Mouse (Mus musculus): ENCODE data around the gene Cdh26. TPM values are rescaled to one million over a fixed set of nuclear protein-coding genes. Genes with fewer than 3 reads are reported as not detected.

Cdh26 gene
- polyA plus RNA-seq, 2 experiments from 2014 or later: not detected

DNA sequence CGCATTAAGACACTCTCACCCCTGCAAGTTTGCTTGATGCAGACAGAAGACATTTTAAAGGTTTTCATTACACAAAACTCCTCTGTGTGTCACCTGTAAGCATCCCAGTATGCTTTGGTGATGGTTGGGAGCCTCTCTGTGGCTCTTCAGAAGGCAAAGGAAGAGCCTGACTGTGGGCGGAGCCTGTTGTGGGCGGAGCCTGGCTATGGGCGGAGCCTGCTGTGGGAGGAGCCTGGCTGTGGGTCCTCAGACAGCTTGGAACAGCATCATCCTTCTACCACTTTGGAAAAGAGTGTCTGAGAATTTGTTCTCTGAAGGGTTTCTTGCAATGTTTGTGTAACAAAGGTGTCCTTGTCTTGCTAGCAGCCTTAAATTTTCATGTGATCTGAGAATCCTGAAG, 82.7 kb downstream of the Cdh26 start:
- ATAC-seq: no peak

DNA sequence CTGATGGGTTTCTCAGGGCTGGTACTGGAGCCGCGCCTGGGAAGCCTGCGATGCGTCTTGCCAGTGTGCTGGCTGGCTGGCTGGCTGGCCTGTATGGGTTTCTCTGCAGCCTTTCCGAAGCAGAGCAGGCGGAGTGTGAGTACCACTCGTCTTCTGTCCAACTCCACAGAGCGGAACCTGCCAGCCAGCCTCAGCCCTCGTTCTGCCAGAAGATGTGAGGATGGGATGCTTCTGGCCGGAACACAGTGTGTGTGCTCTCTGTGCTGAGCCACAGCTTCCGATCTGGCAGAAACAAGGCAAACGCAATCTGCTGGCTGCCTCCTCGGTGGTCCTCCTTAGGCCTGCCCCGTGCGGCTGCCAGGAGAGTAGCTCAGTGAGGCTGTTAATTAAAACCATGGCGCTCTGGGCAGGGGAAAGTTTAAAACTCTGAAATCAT, 83.3 kb downstream of the Cdh26 start:
- ATAC-seq: no peak

DNA sequence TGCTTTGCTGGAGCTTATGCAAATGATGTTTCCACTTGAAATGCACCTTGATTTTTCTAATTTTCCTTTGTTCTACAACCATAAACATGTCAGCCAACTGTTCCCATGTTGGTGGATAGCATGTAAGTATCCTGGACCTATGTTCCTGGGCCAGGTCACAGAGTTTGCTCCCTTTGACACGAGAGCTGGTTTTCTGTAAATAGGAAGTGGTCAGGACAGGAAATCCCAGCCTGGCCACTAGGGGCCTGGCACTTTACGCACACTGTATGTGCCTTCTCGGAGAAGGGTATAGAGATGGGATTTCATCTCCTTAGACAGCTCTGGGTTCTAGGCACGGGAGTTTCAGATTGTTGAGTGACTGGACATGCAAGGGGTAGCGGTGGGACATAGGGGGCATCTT, 86.1 kb downstream of the Cdh26 start:
- no peak for ATAC-seq

DNA sequence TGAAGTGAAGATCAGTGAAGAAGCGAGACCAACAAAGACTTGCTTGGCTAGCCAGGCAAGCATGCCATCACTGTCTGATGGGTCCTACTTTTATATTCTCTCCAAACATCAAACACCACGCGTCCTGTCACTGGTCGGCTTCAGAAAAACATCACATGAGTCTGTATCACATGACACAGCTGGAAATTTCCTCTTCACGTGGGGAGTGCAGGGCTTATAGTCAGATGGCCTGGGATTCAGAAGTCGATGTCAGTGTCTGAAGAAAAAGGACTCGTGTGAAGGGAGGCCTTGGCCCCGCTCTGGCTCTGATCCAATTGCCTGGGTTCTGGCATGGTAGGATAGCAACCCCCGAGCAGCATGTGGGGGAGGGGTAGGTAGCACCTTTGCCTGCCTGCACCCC, 86.6 kb downstream of the Cdh26 start:
- no peak for ATAC-seq

DNA sequence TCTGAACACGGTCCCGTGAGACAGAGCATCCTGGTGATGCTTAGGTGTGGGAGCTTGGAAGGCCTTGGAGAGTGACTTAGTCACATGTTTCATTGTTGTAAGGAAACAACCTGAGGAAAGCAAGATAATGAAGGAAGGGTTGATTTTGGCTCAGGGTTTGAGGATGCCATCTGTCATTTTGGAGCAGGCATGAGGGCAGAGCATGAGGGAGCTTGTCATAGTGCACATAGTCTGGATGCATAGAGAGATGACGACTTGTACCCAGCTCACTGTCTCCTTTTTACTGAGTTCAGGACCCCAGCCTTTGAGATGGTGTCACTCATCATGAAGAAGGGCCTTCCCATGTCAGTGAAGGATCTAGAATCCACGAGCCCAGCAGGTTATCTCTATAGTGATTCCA, 89.0 kb downstream of the Cdh26 start:
- ATAC-seq: no peak

DNA sequence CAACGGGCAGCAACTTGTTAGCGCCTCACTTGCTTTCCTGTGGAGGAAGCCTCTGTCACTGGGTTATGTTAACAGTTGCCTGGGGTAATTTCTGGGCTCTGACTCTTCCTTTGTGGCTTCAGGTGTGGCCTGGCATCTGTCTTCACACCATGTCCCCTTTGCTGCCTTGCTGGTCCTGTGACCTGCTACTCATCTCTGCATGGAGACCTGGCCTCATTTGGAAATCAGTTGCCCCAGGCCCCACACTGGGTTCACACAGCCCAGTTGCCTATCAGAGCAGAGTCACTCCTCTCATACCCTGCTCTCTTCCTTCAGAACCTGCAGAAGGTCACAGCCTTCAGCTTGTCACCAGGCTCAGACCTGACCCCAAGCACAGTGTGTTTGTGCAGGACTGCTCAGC, 89.9 kb downstream of the Cdh26 start:
- ATAC-seq: no peak

DNA sequence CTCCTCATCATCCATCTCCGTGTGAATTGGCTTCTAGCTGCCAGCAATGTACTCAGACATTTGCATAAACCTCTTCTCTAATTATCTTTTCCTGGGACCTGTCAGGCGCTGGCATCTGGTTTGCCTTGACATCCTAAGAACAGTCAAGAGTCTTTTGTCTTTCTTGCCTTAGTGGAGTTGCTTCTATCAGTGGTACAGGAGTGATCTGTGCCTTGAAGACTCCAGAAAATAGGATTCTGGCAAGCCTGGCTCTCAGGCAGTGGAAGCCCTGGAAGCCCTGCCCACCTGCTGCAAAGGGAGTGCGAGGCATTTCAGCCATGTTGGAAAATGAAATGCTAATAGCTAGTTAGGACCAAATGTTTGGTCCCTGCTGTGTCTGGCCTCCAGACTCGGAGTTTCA, 92.0 kb downstream of the Cdh26 start:
- ATAC-seq: no peak

DNA sequence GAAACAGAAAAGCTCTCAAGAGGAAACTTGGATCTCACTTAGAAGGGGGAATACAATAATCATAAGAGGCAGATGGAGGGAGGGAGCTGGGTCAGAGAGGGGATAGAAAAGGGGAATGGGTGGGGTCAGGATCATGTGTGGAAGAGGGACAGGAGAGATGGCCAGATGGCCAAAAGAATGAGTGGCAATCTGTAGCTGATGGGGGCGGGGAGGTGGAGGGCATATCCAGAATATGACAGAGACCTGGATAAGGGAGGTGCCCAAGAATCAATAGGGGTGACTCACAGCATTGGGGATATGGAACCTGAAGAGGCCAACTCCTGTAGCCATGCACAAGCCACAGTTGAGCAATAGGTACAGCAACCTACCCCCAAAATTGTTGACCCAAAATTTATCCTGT, 92.5 kb downstream of the Cdh26 start:
- ATAC-seq: no peak

DNA sequence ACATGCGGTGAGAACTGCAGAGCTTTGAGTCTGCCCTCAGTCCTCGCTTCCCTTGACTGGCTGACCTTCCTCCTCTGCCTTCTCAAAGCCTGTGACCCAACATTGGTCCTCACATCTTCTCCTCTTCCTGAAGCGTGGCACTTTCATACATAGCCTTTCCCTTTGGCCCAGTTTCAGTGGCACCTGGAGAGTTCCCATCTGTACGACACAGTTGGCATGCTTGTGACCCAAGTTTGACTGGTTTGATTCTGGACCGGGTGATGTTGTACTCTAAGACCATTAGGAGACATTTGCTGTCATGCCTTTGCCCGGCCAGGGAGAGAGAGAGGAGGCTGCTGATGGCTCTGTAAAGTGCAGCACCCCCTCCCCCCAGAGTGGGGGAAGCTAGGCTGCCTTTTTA, 96.4 kb downstream of the Cdh26 start:
- no peak for ATAC-seq

DNA sequence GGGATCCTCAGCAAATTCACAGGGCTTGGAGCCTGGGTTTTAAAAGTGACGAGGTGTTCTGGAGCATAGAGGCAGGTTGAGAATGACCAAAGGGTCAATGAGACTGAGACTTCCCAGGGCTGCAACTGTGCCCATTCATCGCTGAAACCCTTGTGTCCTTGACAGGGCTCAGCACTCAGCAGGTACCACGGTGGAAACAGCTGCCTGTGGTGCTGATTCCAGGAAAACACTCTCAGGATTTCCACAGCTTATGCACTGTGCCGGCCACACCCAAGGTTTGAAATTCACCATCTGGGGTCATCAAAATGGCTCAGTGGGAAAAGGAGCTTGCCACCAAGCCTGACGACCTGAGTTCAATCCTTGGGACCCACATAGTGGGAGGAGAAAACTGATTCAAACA, 100.9 kb downstream of the Cdh26 start:
- no peak for ATAC-seq

DNA sequence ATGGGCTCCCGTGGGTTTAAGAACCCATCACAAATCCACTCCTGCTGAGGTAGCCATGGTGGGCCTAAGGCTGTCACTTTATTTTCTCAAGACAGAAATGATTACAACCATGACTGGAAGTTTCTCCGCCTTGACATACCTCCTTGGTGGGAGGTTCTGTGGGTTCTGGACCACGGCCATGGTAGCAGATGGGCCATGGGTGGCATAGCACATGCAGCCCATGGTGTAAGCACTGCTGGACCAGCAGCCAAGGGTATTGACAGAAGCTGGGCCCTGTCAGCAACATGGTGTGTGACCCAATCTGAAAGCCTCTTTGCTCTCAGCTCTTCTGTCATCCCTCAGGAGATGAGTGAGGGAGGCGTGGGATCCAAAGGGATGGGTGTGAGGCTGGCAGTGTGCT, 106.2 kb downstream of the Cdh26 start:
- no peak for ATAC-seq

Other genes with a start within 250 kb of the Cdh26 start
- not detected for gene Sycp2, start 22.8 kb upstream of the Cdh26 start, polyA plus RNA-seq (2017; shearing (Covaris generic))
- not detected for gene Ppp1r3d, start 16.1 kb upstream of the Cdh26 start, polyA plus RNA-seq (2017; shearing (Covaris generic))
- gene Fam217b, start 16.0 kb upstream of the Cdh26 start, polyA plus RNA-seq (2017; shearing (Covaris generic)): under 1 TPM in 1 of 2 experiments, not detected in 1; 0.07 TPM